34 mouse cellular contexts compared by ENCODE assay signal in genomic region chr2:28086112-28086511, GRCm38 (mm10). TPM values are rescaled to one million over a fixed set of nuclear protein-coding genes. Genes with fewer than 3 reads are reported as not detected.
DNase-seq lines count a peak whose midpoint lies in the region; ATAC-seq and TF ChIP-seq lines count a peak whose summit lies in the region.
"Had no signal": no experiment of that assay in that cellular context is flagged by ENCODE, and none has a peak within 500 bp of the region (broad histone marks: within the 10 kb centered on the region; RNA-seq: fewer than 3 reads in every experiment).

No protein-coding gene starts in this region.

- no peak overlapping the region for H3K4me3 ChIP-seq in layer of hippocampus, adult 2 months
- no peak overlapping the region for H3K4me3 ChIP-seq in MEL (ENCODE audit: control insufficient read depth in 1 of 2, insufficient read depth in 1 of 2, low read depth in 2 of 2, low read length in 2 of 2)
- H3K4me3 ChIP-seq in liver, embryonic 14.5 days (ENCODE audit: insufficient read depth in 1 of 2, low read depth in 2 of 2, low read length in 2 of 2) = no peak overlapping the region
- no peak overlapping the region for H3K4me3 ChIP-seq in hindbrain, embryonic 10.5 days
- H3K4me3 ChIP-seq: forebrain, embryonic 12.5 days; hindbrain, embryonic 13.5 days; limb, embryonic 13.5 days; midbrain, embryonic 10.5 days; myocyte; neural tube, embryonic 12.5 days had no signal

- no peaks in the 10 kb centered on the region for H3K36me3 ChIP-seq in MEL (ENCODE audit: control insufficient read depth in 1 of 2, insufficient read depth in 2 of 2, low read length in 2 of 2)
- H3K36me3 ChIP-seq in liver, embryonic 14.5 days (replicated peaks; ENCODE audit: control insufficient read depth, insufficient read depth, low read depth) = no peaks in the 10 kb centered on the region
- H3K36me3 ChIP-seq in hindbrain, embryonic 10.5 days = no peaks in the 10 kb centered on the region
- H3K36me3 ChIP-seq: forebrain, embryonic 12.5 days; G1E; hindbrain, embryonic 13.5 days; limb, embryonic 13.5 days; midbrain, embryonic 10.5 days; neural tube, embryonic 12.5 days had no signal

- ATAC-seq in liver, embryonic 14.5 days (ENCODE audit: insufficient read depth) = no peak
- ATAC-seq: forebrain, postnatal 0 days; intestine, postnatal 0 days; lung, postnatal 0 days had no signal

- no peak for TF ChIP-seq POLR2A in MEL (IDR thresholded peaks at IDR 0.05; ENCODE audit: control insufficient read depth in 1 of 2, insufficient read depth in 1 of 2, low read depth in 1 of 2, low read length in 2 of 2, poor library complexity in 1 of 2)

- DNase-seq in layer of hippocampus, adult 2 months (ENCODE audit: low spot score in 2 of 2) = no peak
- no peak for DNase-seq in layer of hippocampus, adult 9-10 months (ENCODE audit: low spot score)
- peak; percentile 13 for DNase-seq in lung, postnatal 10 days
- no peak for DNase-seq in lung, postnatal 36 days
- no peak for DNase-seq in MEL (ENCODE audit: low read depth, low spot score)
- DNase-seq in liver, embryonic 14.5 days (ENCODE audit: low read depth in 3 of 3, low spot score in 3 of 3) = no peak
- no peak for DNase-seq in hindbrain, embryonic 10.5 days (ENCODE audit: low spot score)
- DNase-seq: adrenal gland, postnatal 10 days; cerebellum, adult 11 months; cerebellum, adult 9-10 months; forebrain, postnatal 0 days; gastrocnemius, postnatal 10 days; heart, postnatal 36 days; kidney, adult 9 months; kidney, postnatal 10 days; right cerebral cortex, adult 18-20 months; spleen, adult 18-20 months; thymus, postnatal 14 days had no signal

- TF ChIP-seq EP300 in MEL (IDR thresholded peaks at IDR 0.05; ENCODE audit: low read depth in 1 of 2, low read length in 2 of 2) = no peak
- no peak for TF ChIP-seq EP300 in liver, embryonic 14.5 days (IDR thresholded peaks at IDR 0.05; ENCODE audit: low read depth)

- peaks cover 0 to 4% of the 10 kb centered on the region in 2 experiments; a peak in 1 of 4 replicates for H3K27me3 ChIP-seq in MEL (ENCODE audit: control insufficient read depth in 1 of 2, insufficient read depth in 2 of 2, low read length in 2 of 2)
- H3K27me3 ChIP-seq in liver, embryonic 14.5 days (ENCODE audit: control insufficient read depth, insufficient read depth, low read length) = no peaks in the 10 kb centered on the region
- H3K27me3 ChIP-seq in hindbrain, embryonic 10.5 days (ENCODE audit: insufficient read depth, poor library complexity, severe bottlenecking) = no peaks in the 10 kb centered on the region
- H3K27me3 ChIP-seq: hindbrain, embryonic 13.5 days; limb, embryonic 13.5 days; neural tube, embryonic 12.5 days had no signal

- H3K4me2 ChIP-seq in liver, embryonic 14.5 days (ENCODE audit: low read depth) = no peak overlapping the region
- H3K4me2 ChIP-seq: forebrain, embryonic 12.5 days; heart, embryonic 11.5 days; hindbrain, embryonic 13.5 days; limb, embryonic 13.5 days; neural tube, embryonic 12.5 days had no signal

- WGBS in liver, embryonic 14.5 days (ENCODE audit: insufficient replicate concordance) = 76% methylated on average over 10 of the region's 10 CpGs
- 79% methylated on average over 10 of the region's 10 CpGs for WGBS in hindbrain, embryonic 10.5 days

- H3K9me3 ChIP-seq in MEL (replicated peaks; ENCODE audit: insufficient read depth, low read length) = no peaks in the 10 kb centered on the region
- no peaks in the 10 kb centered on the region for H3K9me3 ChIP-seq in liver, embryonic 14.5 days (ENCODE audit: control insufficient read depth, low read length)
- no peaks in the 10 kb centered on the region for H3K9me3 ChIP-seq in hindbrain, embryonic 10.5 days
- H3K9me3 ChIP-seq: forebrain, embryonic 12.5 days; hindbrain, embryonic 13.5 days; limb, embryonic 13.5 days; midbrain, embryonic 10.5 days; neural tube, embryonic 12.5 days had no signal

- no peak overlapping the region for H3K27ac ChIP-seq in layer of hippocampus, adult 2 months
- H3K27ac ChIP-seq in MEL (ENCODE audit: control insufficient read depth, low read depth, low read length) = no peak overlapping the region
- no peak overlapping the region for H3K27ac ChIP-seq in liver, embryonic 14.5 days
- no peak overlapping the region for H3K27ac ChIP-seq in hindbrain, embryonic 10.5 days
- H3K27ac ChIP-seq: forebrain, embryonic 12.5 days; hindbrain, embryonic 13.5 days; limb, embryonic 13.5 days; midbrain, embryonic 10.5 days; neural tube, embryonic 12.5 days had no signal

- no peak overlapping the region for H3K9ac ChIP-seq in MEL (ENCODE audit: control insufficient read depth, low read depth, low read length, poor library complexity, severe bottlenecking)
- no peak overlapping the region for H3K9ac ChIP-seq in liver, embryonic 14.5 days (replicated peaks)
- H3K9ac ChIP-seq: forebrain, embryonic 12.5 days; forebrain, postnatal 0 days; hindbrain, embryonic 13.5 days; limb, embryonic 13.5 days; neural tube, embryonic 12.5 days had no signal

- no peak for TF ChIP-seq RAD21 in MEL (IDR thresholded peaks at IDR 0.05; ENCODE audit: low read depth, low read length)

- peak; percentile 67 for TF ChIP-seq CTCF in layer of hippocampus, adult 2 months (conservative IDR thresholded peaks at IDR 0.05)
- 0 out of 6 replicates have a peak, but pooled peaks of 2 of the 3 experiments have one; percentile 4 to 18 for TF ChIP-seq CTCF in MEL (IDR thresholded peaks at IDR 0.05 in 2 of 3, conservative IDR thresholded peaks at IDR 0.05 in 1 of 3; ENCODE audit: control insufficient read depth in 1 of 3, insufficient read depth in 1 of 3, low read depth in 2 of 3, low read length in 3 of 3, poor library complexity in 1 of 3, severe bottlenecking in 1 of 3)
- TF ChIP-seq CTCF in liver, embryonic 14.5 days (IDR thresholded peaks at IDR 0.05; ENCODE audit: low read depth) = peak; percentile 59

- no peaks in the 10 kb centered on the region for H3K79me2 ChIP-seq in MEL (ENCODE audit: control insufficient read depth, insufficient read depth, low read length, poor library complexity)

- H3K4me1 ChIP-seq in MEL (ENCODE audit: control insufficient read depth in 1 of 2, insufficient read depth in 2 of 2, low read length in 2 of 2) = no peaks in the 10 kb centered on the region
- peaks cover 0 to 4% of the 10 kb centered on the region in 2 experiments; a peak in 2 of 4 replicates for H3K4me1 ChIP-seq in liver, embryonic 14.5 days (replicated peaks; ENCODE audit: control insufficient read depth in 2 of 2, insufficient read depth in 2 of 2, low read length in 1 of 2)
- H3K4me1 ChIP-seq in hindbrain, embryonic 10.5 days (replicated peaks) = peaks cover 24% of the 10 kb centered on the region

TF ChIP-seq in MEL, 35 proteins besides CTCF, POLR2A, EP300 and RAD21:
- TF ChIP-seq ZMIZ1 (IDR thresholded peaks at IDR 0.05; ENCODE audit: low read depth, low read length) = no peak
- no peak for TF ChIP-seq E2F4 (IDR thresholded peaks at IDR 0.05; ENCODE audit: borderline replicate concordance, low read depth, low read length)
- TF ChIP-seq TAL1 (IDR thresholded peaks at IDR 0.05; ENCODE audit: low read length) = no peak
- no peak for TF ChIP-seq ZNF384 (IDR thresholded peaks at IDR 0.05; ENCODE audit: low read depth, low read length)
- TF ChIP-seq BHLHE40 (IDR thresholded peaks at IDR 0.05; ENCODE audit: borderline replicate concordance, low read depth, low read length) = no peak
- TF ChIP-seq CHD1 (IDR thresholded peaks at IDR 0.05; ENCODE audit: low read depth, low read length) = no peak
- no peak for TF ChIP-seq ETS1 (IDR thresholded peaks at IDR 0.05; ENCODE audit: low read depth, low read length)
- no peak for TF ChIP-seq SIN3A (IDR thresholded peaks at IDR 0.05; ENCODE audit: low read length)
- no peak for TF ChIP-seq MEF2A (IDR thresholded peaks at IDR 0.05; ENCODE audit: extremely low read depth, insufficient replicate concordance, low read depth, low read length, poor library complexity, severe bottlenecking)
TF ChIP-seq in MEL: peak in this region for 0.

RNA-seq across cellular contexts. Expression of gene Fcnb, which starts 1.4 kb away (rescaled TPM):
- not detected for total RNA-seq in layer of hippocampus, adult 2 months (2021)
- not detected in 2 replicates for total RNA-seq in MEL (2012; rRNA removed)
- not detected for polyA plus RNA-seq in MEL (2012; ENCODE audit: insufficient read depth in 1 of 2, insufficient read length in 2 of 2, low read depth in 1 of 2, low replicate concordance in 2 of 2, missing spikeins in 1 of 2)
- polyA plus RNA-seq in liver, embryonic 14.5 days (2012; rRNA removed) = 12.0 and 14.6 TPM in 2 replicates
- polyA plus RNA-seq in liver, embryonic 14.5 days (2014; fragmentation: Nextera tagmentation; extraction: Ambion mirVana) = 28.4 and 29.9 TPM in 2 replicates
- polyA plus RNA-seq in hindbrain, embryonic 10.5 days (2016; fragmentation: Nextera tagmentation; extraction: Ambion mirVana) = not detected in 2 replicates
- total RNA-seq: forebrain, postnatal 0 days; G1E; heart, postnatal 36 days; layer of hippocampus, postnatal 10 days; left cerebral cortex, adult 18-20 months; left cerebral cortex, postnatal 25 days; midbrain, postnatal 0 days had no signal
- polyA plus RNA-seq: C2C12; forebrain, postnatal 0 days; G1E; intestine, postnatal 0 days; large intestine, adult 2 months; limb, embryonic 13.5 days; midbrain, embryonic 10.5 days; midbrain, postnatal 0 days; myocyte had no signal

Comparison
In these comparisons a context has a peak if more than half of its experiments do, and no peak if none do; other contexts are left out.
1. CTCF ChIP-seq: peak in every context shown above with its lines; median percentile 67 in layer of hippocampus, adult 2 months; 59 in liver, embryonic 14.5 days; 11 in MEL.
2. RNA of gene Fcnb, which starts 1.4 kb away (polyA plus RNA-seq): 12.0 to 29.9 TPM in liver, embryonic 14.5 days; not detected in MEL and not detected in hindbrain, embryonic 10.5 days; every median in the first group is over 10 times any median in the second.